Comparison of ENCODE assay signal across 8 mouse cellular contexts in genomic region chr7:25620101-25620500, GRCm38 (mm10). TPM values are rescaled to one million over a fixed set of nuclear protein-coding genes. Genes with fewer than 3 reads are reported as not detected.
DNase-seq lines count a peak whose midpoint lies in the region; ATAC-seq and TF ChIP-seq lines count a peak whose summit lies in the region.

No protein-coding gene starts in this region.

- H3K9me3 ChIP-seq in forebrain, embryonic 16.5 days (ENCODE audit: control insufficient read depth, low read length), result no peaks in the 10 kb centered on the region
- no peaks in the 10 kb centered on the region for H3K9me3 ChIP-seq in liver, embryonic 13.5 days (replicated peaks)

- DNase-seq in kidney, adult 2 months, result no peak
- no peak for DNase-seq in kidney, adult 11 months
- DNase-seq in liver, embryonic 13.5 days, result no peak
- no peak for DNase-seq in frontal cortex, postnatal 36 days (ENCODE audit: low spot score in 2 of 2)
- no peak for DNase-seq in spleen, postnatal 36 days (ENCODE audit: low spot score in 2 of 2)

- H3K4me3 ChIP-seq in kidney, adult 2 months (ENCODE audit: insufficient read depth, low read depth, low read length), result peak overlapping the region; percentile 60
- peak overlapping the region; percentile 81 for H3K4me3 ChIP-seq in bone marrow macrophage, adult 2 months (ENCODE audit: insufficient read depth, low read length)
- H3K4me3 ChIP-seq in forebrain, embryonic 16.5 days (replicated peaks; ENCODE audit: low read length), result no peak overlapping the region
- peak overlapping the region; percentile 67 for H3K4me3 ChIP-seq in liver, embryonic 13.5 days (replicated peaks)

- no peaks in the 10 kb centered on the region for H3K36me3 ChIP-seq in kidney, adult 2 months (ENCODE audit: control insufficient read depth, insufficient read depth, low read length)
- peaks cover 4% of the 10 kb centered on the region; the same call in 1 of the 2 replicates for H3K36me3 ChIP-seq in forebrain, embryonic 16.5 days (ENCODE audit: control insufficient read depth, insufficient read depth)
- peaks cover 16% of the 10 kb centered on the region; the same call in 1 of the 2 replicates for H3K36me3 ChIP-seq in liver, embryonic 13.5 days

- no peak for TF ChIP-seq CTCF in kidney, adult 2 months (conservative IDR thresholded peaks at IDR 0.05; ENCODE audit: insufficient read depth, insufficient read length, low read depth, low read length)
- TF ChIP-seq CTCF in bone marrow macrophage, adult 2 months (IDR thresholded peaks at IDR 0.05; ENCODE audit: low read depth, low read length), result no peak

- peak overlapping the region; percentile 73; the same call in 1 of the 2 replicates for H3K27ac ChIP-seq in kidney, adult 2 months (ENCODE audit: insufficient read depth, low read depth, low read length)
- no peak overlapping the region for H3K27ac ChIP-seq in bone marrow macrophage, adult 2 months (ENCODE audit: insufficient read depth, low read depth, low read length)
- H3K27ac ChIP-seq in forebrain, embryonic 16.5 days (ENCODE audit: low read length), result no peak overlapping the region
- H3K27ac ChIP-seq in liver, embryonic 13.5 days, result no peak overlapping the region

- no peaks in the 10 kb centered on the region for H3K27me3 ChIP-seq in kidney, adult 2 months (replicated peaks; ENCODE audit: control insufficient read depth, insufficient read depth, low read length)
- 0 out of 2 replicates have a peak, but pooled peaks cover 3% of the 10 kb centered on the region for H3K27me3 ChIP-seq in forebrain, embryonic 16.5 days (replicated peaks; ENCODE audit: control insufficient read depth, insufficient read depth, low read length)
- no peaks in the 10 kb centered on the region for H3K27me3 ChIP-seq in liver, embryonic 13.5 days

- H3K4me2 ChIP-seq in forebrain, embryonic 16.5 days (ENCODE audit: low read length), result peak overlapping the region; percentile 73
- H3K4me2 ChIP-seq in liver, embryonic 13.5 days, result peak overlapping the region; percentile 73

- no peak overlapping the region for H3K9ac ChIP-seq in forebrain, embryonic 16.5 days (replicated peaks; ENCODE audit: low read depth, low read length)
- H3K9ac ChIP-seq in liver, embryonic 13.5 days, result no peak overlapping the region; the same call in 1 of the 2 replicates

- no peak for ATAC-seq in forebrain, embryonic 16.5 days
- ATAC-seq in liver, embryonic 13.5 days (ENCODE audit: low read depth), result no peak
- no peak for ATAC-seq in activated CD4-positive, CD25-positive, alpha-beta regulatory T cell, adult 4 months

- WGBS in kidney, adult 2 months, result 75% methylated on average over 5 of the region's 5 CpGs
- 90% methylated on average over 5 of the region's 5 CpGs for WGBS in forebrain, embryonic 16.5 days
- WGBS in liver, embryonic 13.5 days (ENCODE audit: insufficient replicate concordance), result 80% methylated on average over 5 of the region's 5 CpGs

- H3K4me1 ChIP-seq in kidney, adult 2 months (ENCODE audit: control insufficient read depth, insufficient read depth, low read length), result peaks cover 12% of the 10 kb centered on the region; the same call in 1 of the 2 replicates
- peaks cover 5% of the 10 kb centered on the region; the same call in 1 of the 2 replicates for H3K4me1 ChIP-seq in bone marrow macrophage, adult 2 months (ENCODE audit: control insufficient read depth, insufficient read depth, low read length)
- H3K4me1 ChIP-seq in forebrain, embryonic 16.5 days (replicated peaks; ENCODE audit: control insufficient read depth, insufficient read depth, low read length), result peaks cover 3% of the 10 kb centered on the region
- H3K4me1 ChIP-seq in liver, embryonic 13.5 days (replicated peaks), result peaks cover 24% of the 10 kb centered on the region

- TF ChIP-seq POLR2A in kidney, adult 2 months (IDR thresholded peaks at IDR 0.05; ENCODE audit: low read depth, low read length), result no peak
- TF ChIP-seq POLR2A in bone marrow macrophage, adult 2 months (IDR thresholded peaks at IDR 0.05; ENCODE audit: borderline replicate concordance, low read depth, low read length), result no peak

RNA-seq across cellular contexts. Expression of gene Dmac2, which starts 0.9 kb away (rescaled TPM):
- polyA plus RNA-seq in kidney, adult 2 months (2012; rRNA removed), result 114 and 134 TPM in 2 replicates
- polyA plus RNA-seq in bone marrow macrophage, adult 2 months (2012; ENCODE audit: insufficient read depth, insufficient read length, missing spikeins), result 41.2 and 47.8 TPM in 2 replicates
- polyA plus RNA-seq in forebrain, embryonic 16.5 days (2015; fragmentation: Nextera tagmentation; extraction: Ambion mirVana), result 36.0 and 38.8 TPM in 2 replicates
- polyA plus RNA-seq in liver, embryonic 13.5 days (2015; fragmentation: Nextera tagmentation; extraction: Ambion mirVana), result 10.4 and 11.3 TPM in 2 replicates
- 10 to 100 TPM; 36.4 to 42.7 TPM for polyA plus RNA-seq in activated CD4-positive, CD25-positive, alpha-beta regulatory T cell, adult 4 months (2017; shearing (Covaris generic))

RNA-seq across cellular contexts. Expression of gene Erich4, which starts 4.4 kb away (rescaled TPM):
- 31.4 and 49.7 TPM in 2 replicates for polyA plus RNA-seq in kidney, adult 2 months (2012; rRNA removed)
- polyA plus RNA-seq in bone marrow macrophage, adult 2 months (2012; ENCODE audit: insufficient read depth, insufficient read length, missing spikeins), result not detected in 2 replicates
- polyA plus RNA-seq in forebrain, embryonic 16.5 days (2015; fragmentation: Nextera tagmentation; extraction: Ambion mirVana), result 0.39 TPM in 1 of 2 replicates, not detected in the other
- polyA plus RNA-seq in liver, embryonic 13.5 days (2015; fragmentation: Nextera tagmentation; extraction: Ambion mirVana), result 0.32 TPM in 2 replicates
- not detected for polyA plus RNA-seq in activated CD4-positive, CD25-positive, alpha-beta regulatory T cell, adult 4 months (2017; shearing (Covaris generic))

RNA-seq across cellular contexts. Expression of gene B3gnt8, which starts 6.4 kb away (rescaled TPM):
- polyA plus RNA-seq in kidney, adult 2 months (2012; rRNA removed), result 9.6 and 10.6 TPM in 2 replicates
- polyA plus RNA-seq in bone marrow macrophage, adult 2 months (2012; ENCODE audit: insufficient read depth, insufficient read length, missing spikeins), result 59.1 and 61.2 TPM in 2 replicates
- 0.44 and 0.92 TPM in 2 replicates for polyA plus RNA-seq in forebrain, embryonic 16.5 days (2015; fragmentation: Nextera tagmentation; extraction: Ambion mirVana)
- polyA plus RNA-seq in liver, embryonic 13.5 days (2015; fragmentation: Nextera tagmentation; extraction: Ambion mirVana), result 2.1 and 2.2 TPM in 2 replicates
- under 1 TPM; 0.21 to 0.79 TPM for polyA plus RNA-seq in activated CD4-positive, CD25-positive, alpha-beta regulatory T cell, adult 4 months (2017; shearing (Covaris generic))

RNA-seq across cellular contexts. Expression of gene Bckdha, which starts 38.7 kb away (rescaled TPM):
- polyA plus RNA-seq in kidney, adult 2 months (2012; rRNA removed), result 675 and 763 TPM in 2 replicates
- 56.1 and 59.3 TPM in 2 replicates for polyA plus RNA-seq in bone marrow macrophage, adult 2 months (2012; ENCODE audit: insufficient read depth, insufficient read length, missing spikeins)
- polyA plus RNA-seq in forebrain, embryonic 16.5 days (2015; fragmentation: Nextera tagmentation; extraction: Ambion mirVana), result 57.7 and 61.9 TPM in 2 replicates
- 20.0 and 21.6 TPM in 2 replicates for polyA plus RNA-seq in liver, embryonic 13.5 days (2015; fragmentation: Nextera tagmentation; extraction: Ambion mirVana)
- 10 to 100 TPM; 15.3 to 15.8 TPM for polyA plus RNA-seq in activated CD4-positive, CD25-positive, alpha-beta regulatory T cell, adult 4 months (2017; shearing (Covaris generic))

RNA-seq across cellular contexts. Expression of gene Exosc5, which starts 38.9 kb away (rescaled TPM):
- polyA plus RNA-seq in kidney, adult 2 months (2012; rRNA removed), result 64.9 and 70.1 TPM in 2 replicates
- polyA plus RNA-seq in bone marrow macrophage, adult 2 months (2012; ENCODE audit: insufficient read depth, insufficient read length, missing spikeins), result 22.6 and 30.6 TPM in 2 replicates
- polyA plus RNA-seq in forebrain, embryonic 16.5 days (2015; fragmentation: Nextera tagmentation; extraction: Ambion mirVana), result 46.5 and 48.3 TPM in 2 replicates
- 62.3 and 68.8 TPM in 2 replicates for polyA plus RNA-seq in liver, embryonic 13.5 days (2015; fragmentation: Nextera tagmentation; extraction: Ambion mirVana)
- 100 to 1,000 TPM in 1 of 2 experiments, 10 to 100 TPM in 1; 94.5 to 110 TPM for polyA plus RNA-seq in activated CD4-positive, CD25-positive, alpha-beta regulatory T cell, adult 4 months (2017; shearing (Covaris generic))

Comparison
In these comparisons a context has a peak if more than half of its experiments do, and no peak if none do; other contexts are left out.
1. RNA of gene Erich4, which starts 4.4 kb away (polyA plus RNA-seq): 31.4 to 49.7 TPM in kidney, adult 2 months; 0.39 TPM in forebrain, embryonic 16.5 days, 0.32 TPM in liver, embryonic 13.5 days, not detected in bone marrow macrophage, adult 2 months and not detected in activated CD4-positive, CD25-positive, alpha-beta regulatory T cell, adult 4 months; every median in the first group is over 10 times any median in the second.